Mouse (Mus musculus): ENCODE measurements around the gene Actrt2.

GRCm38 (mm10) chr4:154652494-154652893 lies 15.2 kb downstream of the Actrt2 start:
- TF ChIP-seq CTCF (IDR thresholded peaks at IDR 0.05) (no peak), EP300 (IDR thresholded peaks at IDR 0.05) (no peak)

All from lung, postnatal 0 days (tissue).